Mouse (Mus musculus) intestine, embryonic 14.5 days (tissue): ENCODE measurements around the gene Macrod1. TPM values are rescaled to one million over a fixed set of nuclear protein-coding genes. Genes with fewer than 3 reads are reported as not detected.

Source experiments
- ATAC-seq: fragments of 200-750 bp; cut with Nextera tagmentation; replicated peaks from 2 replicates; pipeline ENCODE4 v1.8.0; 2017; ENCODE audit warnings: low read depth, moderate number of reproducible peaks, moderate TSS enrichment, moderate library complexity; ENCODE audit not compliant: low FRiP score, low TSS enrichment
- DNase-seq: peaks from one replicate; pipeline ENCODE4 v3.0.0-alpha.2; 2018; ENCODE audit warnings: low spot score
- H3K27ac ChIP-seq: fragments of 300-500 bp; sonication (generic); 2 replicates; pipeline ENCODE4 v1.5.1; 2014; ENCODE audit warnings: low read depth, mild to moderate bottlenecking, control low read depth
- H3K27me3 ChIP-seq: fragments of 300-500 bp; sonication (generic); replicated peaks from 2 replicates; pipeline ENCODE4 v1.6.1; 2014; ENCODE audit warnings: low read length, control low read depth; ENCODE audit not compliant: control insufficient read depth, insufficient read depth
- H3K36me3 ChIP-seq: fragments of 300-500 bp; sonication (generic); 2 replicates; pipeline ENCODE4 v1.6.1; 2014; ENCODE audit warnings: low read length, control low read depth; ENCODE audit not compliant: control insufficient read depth, insufficient read depth
- H3K4me1 ChIP-seq: fragments of 300-500 bp; sonication (generic); replicated peaks from 2 replicates; pipeline ENCODE4 v1.6.1; 2014; ENCODE audit warnings: low read length, control low read depth, mixed read lengths; ENCODE audit not compliant: control insufficient read depth, insufficient read depth
- H3K4me2 ChIP-seq: fragments of 300-500 bp; sonication (generic); 2 replicates; pipeline ENCODE4 v1.6.1; 2014; ENCODE audit warnings: low read length
- H3K4me3 ChIP-seq: fragments of 300-500 bp; sonication (generic); 2 replicates; pipeline ENCODE4 v1.5.1; 2014; ENCODE audit warnings: low read depth, low read length, control low read depth, mixed read lengths
- H3K9ac ChIP-seq: fragments of 300-500 bp; sonication (generic); 2 replicates; pipeline ENCODE4 v1.6.1; 2014; ENCODE audit warnings: mild to moderate bottlenecking, low read length
- H3K9me3 ChIP-seq: fragments of 300-500 bp; sonication (generic); 2 replicates; pipeline ENCODE4 v1.6.1; 2016; ENCODE audit warnings: low read length, control low read depth; ENCODE audit not compliant: control insufficient read depth
- WGBS: fragments of 180-500 bp; shearing (Covaris S2); extraction: QIAGEN DNeasy Blood & Tissue Kit; methylation state at CpG from one replicate; pipeline ENCODE4 v1.1.7; 2014; 5-methylcytosine and 5-hydroxymethylcytosine counted together
- polyA plus RNA-seq: library from polyadenylated mRNA; unstranded; fragments of >200 nt; fragmentation: Nextera tagmentation; extraction: Ambion mirVana; gene quantifications from 2 replicates; pipeline ENCODE4 v1.2.1, GENCODE M21; 2014

The Macrod1 gene
- polyA plus RNA-seq, 1 experiment from 2014 or later = 8.5 TPM

- DNase-seq = peak; percentile 66
- no peak overlapping the region for H3K4me2 ChIP-seq
- H3K27me3 ChIP-seq = no peaks in the 10 kb centered on the region
- H3K9ac ChIP-seq = no peak overlapping the region
- H3K36me3 ChIP-seq = peaks cover 68% of the 10 kb centered on the region
- WGBS = 50% methylated on average over 3 of the region's 3 CpGs
- H3K27ac ChIP-seq = no peak overlapping the region
- H3K9me3 ChIP-seq = no peaks in the 10 kb centered on the region
- ATAC-seq = peak; percentile 70
- no peak overlapping the region for H3K4me3 ChIP-seq
- no peaks in the 10 kb centered on the region for H3K4me1 ChIP-seq
Measured at GRCm38 (mm10) chr19:7020224-7020641, 36.4 kb upstream of the Macrod1 start.

- Histone ChIP-seq H3K4me2 (no peak overlapping the region), H3K9ac (no peak overlapping the region), H3K4me1 (no peaks in the 10 kb centered on the region), H3K27ac (no peak overlapping the region), H3K4me3 (no peak overlapping the region), H3K36me3 (peaks cover 96% of the 10 kb centered on the region), H3K27me3 (no peaks in the 10 kb centered on the region), H3K9me3 (no peaks in the 10 kb centered on the region)
- DNase-seq = no peak
- ATAC-seq = no peak
- WGBS = 95% methylated on average over 5 of the region's 5 CpGs
Measured at GRCm38 (mm10) chr19:7029531-7029930, 27.1 kb upstream of the Macrod1 start.

GRCm38 (mm10) chr19:7034006-7034405 is 22.6 kb upstream of the Macrod1 start:
- H3K4me3 ChIP-seq = no peak overlapping the region
- no peaks in the 10 kb centered on the region for H3K9me3 ChIP-seq
- ATAC-seq (no peak), DNase-seq (no peak)
- no peaks in the 10 kb centered on the region for H3K27me3 ChIP-seq
- no peak overlapping the region for H3K4me2 ChIP-seq
- H3K4me1 ChIP-seq = peaks cover 14% of the 10 kb centered on the region
- H3K27ac ChIP-seq = no peak overlapping the region
- 94% methylated on average over 5 of the region's 5 CpGs for WGBS
- peaks cover 70% of the 10 kb centered on the region for H3K36me3 ChIP-seq
- no peak overlapping the region for H3K9ac ChIP-seq

- DNase-seq (peak; percentile 83), ATAC-seq (peak; percentile 38)
- Histone ChIP-seq H3K9me3 (no peaks in the 10 kb centered on the region), H3K27ac (peak overlapping the region; percentile 85), H3K27me3 (no peaks in the 10 kb centered on the region), H3K4me1 (peaks cover 18% of the 10 kb centered on the region), H3K4me3 (peak overlapping the region; percentile 92), H3K36me3 (peaks cover 20% of the 10 kb centered on the region), H3K4me2 (peak overlapping the region; percentile 94), H3K9ac (peak overlapping the region; percentile 93)
- 2% methylated on average over 33 of the region's 35 CpGs for WGBS
Measured at GRCm38 (mm10) chr19:7039088-7039720, 17.4 kb upstream of the Macrod1 start.

GRCm38 (mm10) chr19:7039841-7040636 is 16.6 kb upstream of the Macrod1 start, which contains the start of gene Stip1:
Gene Stip1 (minus strand): TSS chr19:7039967.
- Histone ChIP-seq H3K27me3 (no peaks in the 10 kb centered on the region), H3K9ac (peak within 1 kb of the TSS; percentile 93), H3K4me3 (peak within 1 kb of the TSS; percentile 92), H3K9me3 (no peaks in the 10 kb centered on the region), H3K36me3 (peaks cover 11% of the 10 kb centered on the region), H3K27ac (peak within 1 kb of the TSS; percentile 91), H3K4me1 (peaks cover 18% of the 10 kb centered on the region), H3K4me2 (peak within 1 kb of the TSS; percentile 94)
- peak; percentile 95 for DNase-seq
- WGBS = under 1% methylated on average over 48 of the region's 49 CpGs
- ATAC-seq = peak; percentile 99

GRCm38 (mm10) chr19:7040637-7041130 is 15.9 kb upstream of the Macrod1 start:
- Histone ChIP-seq H3K4me1 (peaks cover 18% of the 10 kb centered on the region), H3K9ac (peak overlapping the region; percentile 73), H3K36me3 (0 out of 2 replicates have a peak, but pooled peaks cover 7% of the 10 kb centered on the region), H3K9me3 (no peaks in the 10 kb centered on the region), H3K27me3 (no peaks in the 10 kb centered on the region), H3K4me2 (peak overlapping the region; percentile 90), H3K4me3 (peak overlapping the region; percentile 53), H3K27ac (peak overlapping the region; percentile 91)
- 23% methylated on average over 13 of the region's 13 CpGs for WGBS
- ATAC-seq = peak; percentile 7
- DNase-seq = no peak

GRCm38 (mm10) chr19:7041171-7041570 is 15.4 kb upstream of the Macrod1 start:
- H3K4me2 ChIP-seq = peak overlapping the region; percentile 90
- WGBS = 87% methylated on average over 2 of the region's 2 CpGs
- no peaks in the 10 kb centered on the region for H3K9me3 ChIP-seq
- H3K36me3 ChIP-seq = 0 out of 2 replicates have a peak, but pooled peaks cover 6% of the 10 kb centered on the region
- peaks cover 18% of the 10 kb centered on the region for H3K4me1 ChIP-seq
- DNase-seq (no peak), ATAC-seq (no peak)
- H3K4me3 ChIP-seq = peak overlapping the region; percentile 53
- H3K9ac ChIP-seq = no peak overlapping the region
- H3K27me3 ChIP-seq = no peaks in the 10 kb centered on the region
- H3K27ac ChIP-seq = no peak overlapping the region

- Histone ChIP-seq H3K9ac (no peak overlapping the region), H3K4me1 (0 out of 2 replicates have a peak, but pooled peaks cover 3% of the 10 kb centered on the region), H3K27ac (no peak overlapping the region), H3K36me3 (no peaks in the 10 kb centered on the region), H3K4me2 (no peak overlapping the region), H3K27me3 (no peaks in the 10 kb centered on the region), H3K4me3 (no peak overlapping the region), H3K9me3 (no peaks in the 10 kb centered on the region)
- WGBS = 59% methylated on average over 4 of the region's 4 CpGs
- no peak for ATAC-seq
- DNase-seq = no peak
Measured at GRCm38 (mm10) chr19:7044279-7044678, 12.3 kb upstream of the Macrod1 start.
